Mouse (Mus musculus) layer of hippocampus, postnatal 10 days (tissue): ENCODE results near the gene Xlr4b. TPM values are rescaled to one million over a fixed set of nuclear protein-coding genes. Genes with fewer than 3 reads are reported as not detected.
"Not testable (repeated sequence)": the region's sequence is repeated elsewhere in the genome, so short reads cannot be mapped to it uniquely, and the experiment has no call there.

Experiments
- DNase-seq, 2 experiments: peaks; one replicate each; pipeline ENCODE4 v3.0.0; 2021; ENCODE audit warnings: low spot score in 2 of 2
- long read RNA-seq: library from polyadenylated mRNA; stranded (forward); transcript quantifications from one replicate; pipeline ENCODE4 v2.0.0, GENCODE M21; 2023
- total RNA-seq, 2 experiments: library from RNA; stranded (reverse); gene quantifications; 2 replicates each; pipeline ENCODE4 v1.2.3; 2021

Xlr4b gene
- total RNA-seq, result under 1 TPM in 1 of 2 experiments, not detected in 1; 0.51 TPM
- long read RNA-seq, result 0 reads

- DNase-seq, result not testable (repeated sequence)
Measured at GRCm38 (mm10) chrX:73213819-73214564, at the start of gene Xlr4b. Gene Xlr4b, plus strand, starts transcription at chrX:73214333.

GRCm38 (mm10) chrX:73176889-73177288 is 37.2 kb upstream of the Xlr4b start, which contains the start of gene Spin2d:
Gene Spin2d, minus strand, starts transcription at chrX:73176989.
- DNase-seq, result not testable (repeated sequence)

GRCm38 (mm10) chrX:73191934-73192333 is 22.2 kb upstream of the Xlr4b start, which contains the start of gene Xlr3b:
Gene Xlr3b, plus strand, starts transcription at chrX:73192207.
- DNase-seq, result not testable (repeated sequence)

GRCm38 (mm10) chrX:73225365-73225764 is 11.2 kb downstream of the Xlr4b start:
- no peak for DNase-seq

- peak; percentile 69 to 77 for DNase-seq
Measured at GRCm38 (mm10) chrX:73227914-73228605, 13.9 kb downstream of the Xlr4b start, which contains the start of gene F8a. Gene F8a, plus strand, starts transcription at chrX:73228291.

- peak; percentile 50 to 57 for DNase-seq
Measured at GRCm38 (mm10) chrX:73228606-73229214, 14.6 kb downstream of the Xlr4b start.

GRCm38 (mm10) chrX:73229288-73229687 is 15.2 kb downstream of the Xlr4b start:
- DNase-seq, result no peak

- not testable (repeated sequence) for DNase-seq
Measured at GRCm38 (mm10) chrX:73242821-73243325, 28.7 kb downstream of the Xlr4b start, which contains the start of gene Xlr4c. Gene Xlr4c, minus strand, starts transcription at chrX:73243130.

- DNase-seq, result not testable (repeated sequence)
Measured at GRCm38 (mm10) chrX:73262428-73262827, 48.3 kb downstream of the Xlr4b start.

GRCm38 (mm10) chrX:73265270-73265669 is 51.1 kb downstream of the Xlr4b start, which contains the start of gene Xlr3c:
Gene Xlr3c, minus strand, starts transcription at chrX:73265390.
- not testable (repeated sequence) for DNase-seq

Other genes with a start within 250 kb of the Xlr4b start
- 1 to 10 TPM; 1.0 to 1.7 TPM for gene Zfp185, start 227.0 kb upstream of the Xlr4b start, total RNA-seq
- under 1 TPM; 0.65 to 0.80 TPM for gene Pnma5, start 177.2 kb upstream of the Xlr4b start, total RNA-seq
- 10 to 100 TPM; 25.5 to 28.1 TPM for gene Pnma3, start 149.5 kb upstream of the Xlr4b start, total RNA-seq
- gene Xlr4a, start 131.9 kb upstream of the Xlr4b start, total RNA-seq, result under 1 TPM in 1 of 2 experiments, not detected in 1; 0.32 TPM
- gene Xlr3a, start 117.2 kb upstream of the Xlr4b start, total RNA-seq, result under 1 TPM; 0.62 to 0.80 TPM
- gene Gm14685, start 97.3 kb upstream of the Xlr4b start, total RNA-seq, result 1 to 10 TPM; 1.8 to 2.3 TPM
- not detected for gene Xlr5b, start 65.5 kb upstream of the Xlr4b start, total RNA-seq
- 1 to 10 TPM in 1 of 2 experiments, under 1 TPM in 1; 0.48 to 2.1 TPM for gene DXBay18, start 64.9 kb upstream of the Xlr4b start, total RNA-seq
- gene Spin2d, start 37.3 kb upstream of the Xlr4b start, total RNA-seq, result not detected
- 1 to 10 TPM; 4.1 to 7.0 TPM for gene Xlr3b, start 22.1 kb upstream of the Xlr4b start, total RNA-seq
- 10 to 100 TPM; 13.4 to 15.2 TPM for gene F8a, start 14.0 kb downstream of the Xlr4b start, total RNA-seq
- not detected for gene Xlr4c, start 28.8 kb downstream of the Xlr4b start, total RNA-seq
- not detected for gene Xlr3c, start 51.1 kb downstream of the Xlr4b start, total RNA-seq
- not detected for gene Xlr5a, start 78.6 kb downstream of the Xlr4b start, total RNA-seq
- gene Xlr5c, start 78.6 kb downstream of the Xlr4b start, total RNA-seq, result not detected
- not detected for gene Gm45015, start 122.5 kb downstream of the Xlr4b start, total RNA-seq
- gene Zfp275, start 128.3 kb downstream of the Xlr4b start, total RNA-seq, result 10 to 100 TPM; 12.1 to 16.1 TPM
- gene Gm18336, start 184.4 kb downstream of the Xlr4b start, total RNA-seq, result under 1 TPM; 0.16 to 0.29 TPM
- 1 to 10 TPM; 3.2 to 4.9 TPM for gene Zfp92, start 196.8 kb downstream of the Xlr4b start, total RNA-seq
- not detected for gene Trex2, start 221.0 kb downstream of the Xlr4b start, total RNA-seq
- 10 to 100 TPM; 18.4 to 19.7 TPM for gene Haus7, start 244.7 kb downstream of the Xlr4b start, total RNA-seq